Mouse (Mus musculus): Measurements from ENCODE around the gene Tmem54.

- no peak for TF ChIP-seq USF1 (IDR thresholded peaks at IDR 0.05; ENCODE audit: low read depth)
- no peak for TF ChIP-seq CTCF (IDR thresholded peaks at IDR 0.05; ENCODE audit: control insufficient read depth, insufficient read depth, insufficient read length)
- TF ChIP-seq MYOD1 (IDR thresholded peaks at IDR 0.05; ENCODE audit: control insufficient read depth, insufficient read length, low read depth): no peak
- TF ChIP-seq MYOG (IDR thresholded peaks at IDR 0.05; ENCODE audit: control insufficient read depth, extremely low read depth, insufficient read length): no peak
- no peak for TF ChIP-seq MAX (IDR thresholded peaks at IDR 0.05)
- TF ChIP-seq FOSL1 (IDR thresholded peaks at IDR 0.05; ENCODE audit: insufficient read depth, low read length, poor library complexity, severe bottlenecking): no peak
Measured at GRCm38 (mm10) chr4:129107348-129107899, 2.1 kb downstream of the Tmem54 start.
